Mouse (Mus musculus) kidney, postnatal 0 days (tissue): ENCODE results near the gene Urah. TPM values are rescaled to one million over a fixed set of nuclear protein-coding genes. Genes with fewer than 3 reads are reported as not detected.
A peak's percentile ranks its signal among the peaks of the same experiment; 100 is the strongest.

Source experiments
- ATAC-seq: fragments of 200-750 bp; cut with Nextera tagmentation; replicated peaks from 2 replicates; pipeline ENCODE4 v1.8.0; 2017; ENCODE audit warnings: low read depth, moderate number of reproducible peaks, moderate TSS enrichment, moderate library complexity; ENCODE audit not compliant: low FRiP score
- DNase-seq: peaks from one replicate; pipeline ENCODE4 v3.0.0-alpha.2; 2016; ENCODE audit warnings: low spot score
- H3K27ac ChIP-seq: fragments of 300-500 bp; sonication (generic); 2 replicates; pipeline ENCODE4 v1.5.1; 2014; ENCODE audit warnings: mild to moderate bottlenecking
- H3K27me3 ChIP-seq: fragments of 300-500 bp; sonication (generic); 2 replicates; pipeline ENCODE4 v1.6.1; 2014; ENCODE audit warnings: low read length, mixed read lengths; ENCODE audit not compliant: insufficient read depth
- H3K36me3 ChIP-seq: fragments of 300-500 bp; sonication (generic); 2 replicates; pipeline ENCODE4 v1.6.1; 2014; ENCODE audit warnings: low read length, mixed read lengths; ENCODE audit not compliant: insufficient read depth
- H3K4me1 ChIP-seq: fragments of 300-500 bp; sonication (generic); replicated peaks from 2 replicates; pipeline ENCODE4 v1.6.1; 2014; ENCODE audit warnings: antibody characterized with exemption, low read length, mixed read lengths; ENCODE audit not compliant: insufficient read depth
- H3K4me2 ChIP-seq: fragments of 300-500 bp; sonication (generic); 2 replicates; pipeline ENCODE4 v1.6.1; 2014; ENCODE audit warnings: mild to moderate bottlenecking, low read length, moderate library complexity, mixed read lengths
- H3K4me3 ChIP-seq: fragments of 300-500 bp; sonication (generic); replicated peaks from 2 replicates; pipeline ENCODE4 v1.5.1; 2014; ENCODE audit warnings: low read depth, low read length
- H3K9ac ChIP-seq: fragments of 300-500 bp; sonication (generic); 2 replicates; pipeline ENCODE4 v1.6.1; 2014; ENCODE audit warnings: low read depth, low read length
- H3K9me3 ChIP-seq: fragments of 300-500 bp; sonication (generic); replicated peaks from 2 replicates; pipeline ENCODE4 v1.6.1; 2016; ENCODE audit warnings: low read length, inconsistent platforms, mixed read lengths
- CTCF ChIP-seq: IDR thresholded peaks from 2 replicates; pipeline ENCODE4 v1.5.1; 2016; ENCODE audit warnings: antibody characterized with exemption, low read depth, mild to moderate bottlenecking, moderate library complexity
- WGBS: fragments of 180-500 bp; shearing (Covaris S2); extraction: QIAGEN DNeasy Blood & Tissue Kit; methylation state at CpG from one replicate; pipeline ENCODE4 v1.1.7; 2014; 5-methylcytosine and 5-hydroxymethylcytosine counted together
- polyA plus RNA-seq: library from polyadenylated mRNA; unstranded; fragments of >200 nt; fragmentation: Nextera tagmentation; extraction: Ambion mirVana; gene quantifications from 2 replicates; pipeline ENCODE4 v1.2.1, GENCODE M21; 2015

The Urah gene
- polyA plus RNA-seq, 1 experiment from 2014 or later = 1.1 TPM

GRCm38 (mm10) chr7:140855181-140855580, 20.4 kb downstream of the Urah start:
- no peak overlapping the region for H3K27ac ChIP-seq
- TF ChIP-seq CTCF = no peak
- H3K4me1 ChIP-seq = peaks cover 18% of the 10 kb centered on the region; the same call in 1 of the 2 replicates
- DNase-seq (no peak), ATAC-seq (no peak)
- peak overlapping the region; percentile 81 for H3K4me3 ChIP-seq
- peak overlapping the region; percentile 97 for H3K4me2 ChIP-seq
- peak overlapping the region; percentile 90 for H3K9ac ChIP-seq
- no peaks in the 10 kb centered on the region for H3K27me3 ChIP-seq
- peaks cover 25% of the 10 kb centered on the region for H3K36me3 ChIP-seq
- H3K9me3 ChIP-seq = no peaks in the 10 kb centered on the region
- 74% methylated on average over 9 of the region's 9 CpGs for WGBS

GRCm38 (mm10) chr7:140855860-140856784, 21.3 kb downstream of the Urah start, which contains the start of gene Gm45785:
Gene Gm45785 (minus strand): TSS chr7:140856331.
- WGBS = under 1% methylated on average over 51 of the region's 51 CpGs
- ATAC-seq = peak; percentile 83
- Histone ChIP-seq H3K36me3 (peaks cover 32% of the 10 kb centered on the region), H3K9ac (peak within 1 kb of the TSS; percentile 90), H3K4me1 (peaks cover 18% of the 10 kb centered on the region; the same call in 1 of the 2 replicates), H3K9me3 (no peaks in the 10 kb centered on the region), H3K27ac (peak within 1 kb of the TSS; percentile 94), H3K4me3 (peak within 1 kb of the TSS; percentile 81), H3K27me3 (no peaks in the 10 kb centered on the region), H3K4me2 (peak within 1 kb of the TSS; percentile 97)
- DNase-seq = peak; percentile 97
- TF ChIP-seq CTCF = no peak

GRCm38 (mm10) chr7:140856785-140857549, 22.1 kb downstream of the Urah start, which contains the start of gene Ric8a:
Gene Ric8a (plus strand): TSS chr7:140856957.
- Histone ChIP-seq H3K9ac (peak within 1 kb of the TSS; percentile 90), H3K4me1 (peaks cover 18% of the 10 kb centered on the region; the same call in 1 of the 2 replicates), H3K4me3 (peak within 1 kb of the TSS; percentile 81), H3K27me3 (no peaks in the 10 kb centered on the region), H3K4me2 (peak within 1 kb of the TSS; percentile 97), H3K36me3 (peaks cover 36% of the 10 kb centered on the region), H3K27ac (peak within 1 kb of the TSS; percentile 94), H3K9me3 (no peaks in the 10 kb centered on the region)
- no peak for TF ChIP-seq CTCF
- DNase-seq = peak; percentile 89
- ATAC-seq = peak; percentile 74
- under 1% methylated on average over 50 of the region's 50 CpGs for whole genome bisulfite sequencing

GRCm38 (mm10) chr7:140857550-140858505, 23.0 kb downstream of the Urah start, which contains the start of gene Bet1l:
Gene Bet1l (minus strand): TSS chr7:140857577.
- no peak for TF ChIP-seq CTCF
- DNase-seq = peak; percentile 26
- peaks cover 34% of the 10 kb centered on the region for H3K36me3 ChIP-seq

GRCm38 (mm10) chr7:140858746-140859145, 23.9 kb downstream of the Urah start:
- no peak overlapping the region for H3K27ac ChIP-seq
- peak overlapping the region; percentile 97 for H3K4me2 ChIP-seq
- TF ChIP-seq CTCF = no peak
- peak overlapping the region; percentile 90 for H3K9ac ChIP-seq
- 95% methylated on average over 8 of the region's 8 CpGs for whole genome bisulfite sequencing
- H3K4me1 ChIP-seq = peaks cover 18% of the 10 kb centered on the region; the same call in 1 of the 2 replicates
- no peaks in the 10 kb centered on the region for H3K9me3 ChIP-seq
- ATAC-seq = no peak
- H3K36me3 ChIP-seq = peaks cover 34% of the 10 kb centered on the region
- no peak overlapping the region for H3K4me3 ChIP-seq
- no peak for DNase-seq
- no peaks in the 10 kb centered on the region for H3K27me3 ChIP-seq

More at GRCm38 (mm10) chr7:140857550-140858505, 23.0 kb downstream of the Urah start, which contains the start of gene Bet1l:
- Histone ChIP-seq H3K4me3 (peak within 1 kb of the TSS; percentile 81), H3K9me3 (no peaks in the 10 kb centered on the region), H3K4me1 (peaks cover 18% of the 10 kb centered on the region; the same call in 1 of the 2 replicates), H3K27ac (peak within 1 kb of the TSS; percentile 94), H3K27me3 (no peaks in the 10 kb centered on the region), H3K4me2 (peak within 1 kb of the TSS; percentile 97), H3K9ac (peak within 1 kb of the TSS; percentile 90)
- ATAC-seq = peak; percentile 19
- 30% methylated on average over 40 of the region's 40 CpGs for WGBS
